Mouse (Mus musculus): ENCODE data around the gene Mfap1b. TPM values are rescaled to one million over a fixed set of nuclear protein-coding genes. Genes with fewer than 3 reads are reported as not detected.
"Not testable (repeated sequence)": the region's sequence is repeated elsewhere in the genome, so short reads cannot be mapped to it uniquely, and the experiment has no call there.

Mfap1b gene
- 65.0 and 69.0 TPM in 2 replicates for polyA plus RNA-seq (2014; fragmentation: Nextera tagmentation; extraction: Ambion mirVana)

DNA sequence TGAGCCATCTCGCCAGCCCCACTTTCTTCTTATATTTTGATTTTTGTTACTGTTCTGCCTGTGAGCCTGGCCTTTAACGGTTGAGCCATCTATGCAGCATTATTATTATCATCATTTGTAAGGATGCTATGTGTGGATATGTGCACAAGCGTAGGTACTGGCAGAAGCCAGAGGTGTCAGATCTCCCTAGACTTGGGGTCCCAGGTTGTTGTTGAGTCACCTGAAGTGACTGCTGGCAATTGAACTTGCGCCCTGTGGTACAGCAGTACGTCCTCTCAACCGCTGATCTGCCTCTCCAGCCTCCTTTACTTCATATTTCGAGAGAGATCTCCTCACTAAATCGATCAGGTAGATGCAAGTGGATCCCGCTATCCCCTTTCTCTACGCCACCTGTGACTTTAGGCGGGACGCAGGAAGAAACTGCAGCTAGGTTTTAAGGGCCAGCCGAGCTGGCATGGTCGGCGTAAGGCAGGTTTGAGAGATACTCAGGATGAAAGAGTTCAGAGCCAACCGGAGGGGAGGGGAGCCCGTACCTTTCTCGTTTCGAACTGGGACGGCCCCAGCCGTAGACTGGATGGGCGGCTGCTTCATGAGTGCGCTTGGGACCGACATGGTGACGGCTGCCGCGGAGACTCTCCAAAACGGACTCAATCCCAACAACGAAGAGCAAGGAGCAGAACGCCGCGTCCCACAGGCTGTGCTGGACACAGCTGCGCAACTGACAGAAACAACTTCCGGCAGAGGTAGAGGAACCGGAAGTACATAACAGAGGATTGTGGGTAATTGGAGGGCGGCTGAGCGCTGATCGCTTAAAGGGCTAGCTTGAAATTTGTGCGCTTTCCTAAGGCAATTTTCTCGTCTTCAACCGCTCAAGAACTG, at the start of gene Mfap1b:
Gene Mfap1b (minus strand): TSS at position 767 of the 879 bp plus-strand sequence.
- not testable (repeated sequence) for H3K9me3 ChIP-seq (ENCODE audit: control insufficient read depth, low read length); H3K36me3 ChIP-seq (replicated peaks; ENCODE audit: control insufficient read depth, insufficient read depth); H3K27me3 ChIP-seq (ENCODE audit: control insufficient read depth, insufficient read depth, low read length); H3K4me1 ChIP-seq (replicated peaks; ENCODE audit: control insufficient read depth, insufficient read depth, low read length)
- peak within 1 kb of the TSS; percentile 59 for H3K4me3 ChIP-seq (replicated peaks; ENCODE audit: low read length)
- H3K27ac ChIP-seq, result peak within 1 kb of the TSS; percentile 74
- ATAC-seq (ENCODE audit: low FRiP score), result peak; percentile 97
- 7% methylated on average over 39 of the region's 41 CpGs for WGBS
- DNase-seq (ENCODE audit: low spot score), result peak; percentile 94
- H3K9ac ChIP-seq, result peak within 1 kb of the TSS; percentile 71
- peak within 1 kb of the TSS; percentile 72 for H3K4me2 ChIP-seq (replicated peaks)

DNA sequence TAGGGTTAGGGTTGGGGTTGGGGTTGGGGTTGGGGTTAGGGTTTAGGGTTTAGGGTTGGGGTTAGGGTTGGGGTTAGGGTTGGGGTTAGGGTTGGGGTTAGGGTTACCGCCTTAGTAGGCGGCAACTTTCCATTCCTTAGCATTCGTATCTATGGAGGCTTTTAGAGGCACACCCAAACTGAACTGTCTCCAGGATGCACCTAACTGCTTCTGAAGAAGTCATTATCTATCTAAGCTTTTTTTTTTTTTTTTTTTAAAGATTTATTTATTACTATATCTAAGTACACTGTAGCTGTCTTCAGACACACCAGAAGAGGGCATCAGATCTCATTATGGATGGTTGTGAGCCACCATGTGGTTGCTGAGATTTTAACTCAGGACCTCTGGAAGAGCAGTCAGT, 49.0 kb upstream of the Mfap1b start:
- DNase-seq (ENCODE audit: low spot score); H3K4me1 ChIP-seq (replicated peaks; ENCODE audit: control insufficient read depth, insufficient read depth, low read length); H3K4me2 ChIP-seq (replicated peaks); ATAC-seq (ENCODE audit: low FRiP score); H3K9ac ChIP-seq; H3K4me3 ChIP-seq (replicated peaks; ENCODE audit: low read length); H3K27me3 ChIP-seq (ENCODE audit: control insufficient read depth, insufficient read depth, low read length); H3K9me3 ChIP-seq (ENCODE audit: control insufficient read depth, low read length); H3K27ac ChIP-seq: not testable (repeated sequence)
- WGBS, result 96% methylated on average over 3 of the region's 3 CpGs
- H3K36me3 ChIP-seq (replicated peaks; ENCODE audit: control insufficient read depth, insufficient read depth), result peaks cover 11% of the 10 kb centered on the region

DNA sequence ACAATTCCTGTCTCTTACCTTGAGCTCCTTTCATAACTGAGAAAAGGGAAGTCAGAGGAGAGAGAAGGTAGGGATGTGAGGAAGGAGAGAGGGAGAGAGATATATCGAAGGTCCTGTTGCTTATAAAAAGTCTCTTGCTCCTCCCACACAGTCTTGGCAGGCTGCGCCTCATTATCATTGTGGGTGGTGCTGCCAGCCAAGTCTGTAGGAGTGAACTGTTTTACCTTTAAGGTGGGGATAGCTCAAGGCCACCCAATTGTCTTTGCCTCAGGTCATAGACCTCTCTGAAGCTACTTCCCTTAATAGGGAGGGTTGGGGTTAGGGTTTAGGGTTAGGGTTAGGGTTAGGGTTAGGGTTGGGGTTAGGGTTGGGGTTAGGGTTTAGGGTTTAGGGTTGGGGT, 48.1 kb upstream of the Mfap1b start:
- no peak overlapping the region for H3K27ac ChIP-seq
- no peaks in the 10 kb centered on the region for H3K27me3 ChIP-seq (ENCODE audit: control insufficient read depth, insufficient read depth, low read length)
- DNase-seq (ENCODE audit: low spot score), result no peak
- WGBS, result 91% methylated on average over 2 of the region's 2 CpGs
- H3K9ac ChIP-seq, result no peak overlapping the region
- H3K4me1 ChIP-seq (replicated peaks; ENCODE audit: control insufficient read depth, insufficient read depth, low read length), result no peaks in the 10 kb centered on the region
- ATAC-seq (ENCODE audit: low FRiP score), result no peak
- H3K36me3 ChIP-seq (replicated peaks; ENCODE audit: control insufficient read depth, insufficient read depth), result peaks cover 11% of the 10 kb centered on the region
- H3K4me2 ChIP-seq (replicated peaks), result no peak overlapping the region
- no peaks in the 10 kb centered on the region for H3K9me3 ChIP-seq (ENCODE audit: control insufficient read depth, low read length)
- no peak overlapping the region for H3K4me3 ChIP-seq (replicated peaks; ENCODE audit: low read length)

DNA sequence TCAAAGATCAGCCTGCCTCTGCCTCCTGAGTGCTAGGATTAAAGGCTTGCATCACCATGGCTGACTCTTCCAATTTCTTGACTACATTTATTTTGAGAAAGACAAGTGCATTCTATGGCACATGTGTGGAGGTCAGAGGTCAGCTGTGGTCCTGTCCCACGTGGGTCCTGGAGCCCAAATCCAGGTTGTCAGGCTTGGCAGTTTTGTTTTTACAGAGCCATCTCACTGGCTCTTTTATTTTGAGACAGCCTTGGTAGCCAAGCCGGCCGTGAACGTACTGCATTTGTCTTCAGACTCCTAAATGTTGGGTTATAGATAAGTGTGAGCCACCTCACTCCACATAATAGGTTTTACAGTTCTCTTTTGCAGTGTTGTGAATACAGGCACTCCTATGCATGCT, 44.8 kb upstream of the Mfap1b start:
- ATAC-seq (ENCODE audit: low FRiP score); H3K36me3 ChIP-seq (replicated peaks; ENCODE audit: control insufficient read depth, insufficient read depth); H3K9me3 ChIP-seq (ENCODE audit: control insufficient read depth, low read length); H3K9ac ChIP-seq; H3K27ac ChIP-seq; H3K27me3 ChIP-seq (ENCODE audit: control insufficient read depth, insufficient read depth, low read length); H3K4me1 ChIP-seq (replicated peaks; ENCODE audit: control insufficient read depth, insufficient read depth, low read length); DNase-seq (ENCODE audit: low spot score); H3K4me2 ChIP-seq (replicated peaks); H3K4me3 ChIP-seq (replicated peaks; ENCODE audit: low read length): not testable (repeated sequence)
- 97% methylated on average over 4 of the region's 4 CpGs for WGBS

DNA sequence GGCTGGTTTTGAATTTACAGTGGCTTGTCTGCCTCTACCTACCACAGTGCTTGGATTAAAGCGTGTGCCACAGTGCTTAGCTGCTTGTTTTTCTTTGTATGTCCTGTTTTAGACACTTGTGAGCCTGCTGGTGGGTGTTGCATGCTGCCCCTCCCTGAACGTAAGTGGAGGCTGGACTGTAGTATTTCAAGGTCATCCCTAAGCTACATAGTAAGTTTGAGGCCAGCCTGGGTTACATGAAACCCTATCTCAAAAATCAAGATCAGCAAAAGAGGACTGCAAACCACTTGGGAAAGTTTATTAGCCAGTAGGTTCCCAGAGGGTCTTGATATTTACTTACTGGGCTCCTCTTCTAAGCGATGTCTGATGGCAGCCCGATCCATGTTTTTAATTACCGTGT, 44.2 kb upstream of the Mfap1b start:
- H3K4me1 ChIP-seq (replicated peaks; ENCODE audit: control insufficient read depth, insufficient read depth, low read length), result no peaks in the 10 kb centered on the region
- H3K36me3 ChIP-seq (replicated peaks; ENCODE audit: control insufficient read depth, insufficient read depth), result peaks cover 5% of the 10 kb centered on the region; the same call in 1 of the 2 replicates
- WGBS, result 98% methylated on average over 5 of the region's 5 CpGs

DNA sequence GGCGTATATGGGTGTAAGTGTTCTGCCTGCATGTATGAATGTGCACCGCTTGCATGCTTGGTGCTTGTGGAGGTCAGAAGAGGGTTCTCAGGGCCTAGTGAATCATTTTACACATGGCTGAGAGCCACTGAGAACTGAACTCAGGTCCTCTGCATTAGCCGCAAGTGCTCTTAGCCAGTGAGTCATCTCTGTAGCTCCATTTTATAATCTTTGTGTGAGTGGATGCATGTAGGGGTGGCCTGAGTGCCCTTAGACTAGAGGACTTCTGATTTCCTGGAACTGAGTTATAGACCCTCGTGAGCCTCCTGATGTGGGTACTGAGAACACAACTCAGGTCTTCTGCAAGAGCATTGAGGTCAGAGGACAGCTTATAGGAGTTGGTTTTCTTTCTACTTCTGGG, 40.3 kb upstream of the Mfap1b start:
- Histone ChIP-seq H3K4me3 (replicated peaks; ENCODE audit: low read length) (no peak overlapping the region), H3K4me2 (replicated peaks) (no peak overlapping the region), H3K4me1 (replicated peaks; ENCODE audit: control insufficient read depth, insufficient read depth, low read length) (no peaks in the 10 kb centered on the region), H3K27me3 (ENCODE audit: control insufficient read depth, insufficient read depth, low read length) (no peaks in the 10 kb centered on the region), H3K36me3 (replicated peaks; ENCODE audit: control insufficient read depth, insufficient read depth) (peaks cover 10% of the 10 kb centered on the region), H3K9me3 (ENCODE audit: control insufficient read depth, low read length) (no peaks in the 10 kb centered on the region), H3K27ac (no peak overlapping the region), H3K9ac (no peak overlapping the region)
- DNase-seq (ENCODE audit: low spot score), result no peak
- ATAC-seq (ENCODE audit: low FRiP score), result no peak
- WGBS, result 97% methylated on average over 4 of the region's 4 CpGs

More for the DNA sequence above, 44.2 kb upstream of the Mfap1b start:
- Histone ChIP-seq H3K4me3 (replicated peaks; ENCODE audit: low read length) (no peak overlapping the region), H3K9me3 (ENCODE audit: control insufficient read depth, low read length) (no peaks in the 10 kb centered on the region), H3K27ac (no peak overlapping the region), H3K4me2 (replicated peaks) (no peak overlapping the region), H3K27me3 (ENCODE audit: control insufficient read depth, insufficient read depth, low read length) (no peaks in the 10 kb centered on the region), H3K9ac (no peak overlapping the region)
- DNase-seq (ENCODE audit: low spot score) (no peak), ATAC-seq (ENCODE audit: low FRiP score) (no peak)

DNA sequence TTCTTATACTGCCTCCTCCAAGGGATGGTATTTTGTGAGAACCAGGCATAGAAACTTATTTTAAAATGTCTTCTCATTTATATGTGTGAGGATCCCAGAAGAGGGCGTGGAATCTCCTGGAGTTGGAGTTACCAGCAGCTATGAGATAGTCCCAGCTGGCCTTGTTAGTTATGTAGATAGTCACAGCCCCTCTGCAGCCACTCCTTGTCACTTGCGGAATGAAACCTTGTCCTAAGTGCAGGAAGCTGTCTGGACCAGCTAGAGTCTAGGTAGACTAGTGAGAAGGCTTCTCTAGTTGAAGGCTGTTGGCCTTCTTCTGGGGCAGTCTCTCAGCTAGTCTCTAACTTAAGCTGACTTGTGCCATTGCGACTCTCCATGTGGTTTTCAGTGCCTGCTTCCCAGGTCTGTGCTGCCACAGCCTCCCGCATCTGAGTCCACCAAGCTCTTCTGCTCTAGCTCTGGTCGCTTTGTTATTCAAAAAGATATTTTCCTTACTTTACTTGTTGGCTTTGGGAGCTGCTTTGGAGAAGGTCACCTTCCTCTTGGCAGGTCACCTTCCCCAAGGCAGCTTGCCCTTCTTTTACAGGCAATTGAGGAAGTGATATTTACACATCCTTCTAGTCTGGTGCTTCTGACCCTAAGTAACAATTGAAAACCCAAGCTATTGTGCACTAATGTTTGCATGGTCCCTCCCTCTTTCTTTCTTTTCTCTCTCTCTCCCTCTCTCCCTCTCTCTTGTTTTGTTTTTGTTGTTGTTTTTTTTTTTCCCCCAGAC, 39.3 kb upstream of the Mfap1b start:
- H3K4me3 ChIP-seq (replicated peaks; ENCODE audit: low read length); H3K27me3 ChIP-seq (ENCODE audit: control insufficient read depth, insufficient read depth, low read length); H3K9me3 ChIP-seq (ENCODE audit: control insufficient read depth, low read length); H3K36me3 ChIP-seq (replicated peaks; ENCODE audit: control insufficient read depth, insufficient read depth); H3K4me2 ChIP-seq (replicated peaks); ATAC-seq (ENCODE audit: low FRiP score); H3K27ac ChIP-seq; DNase-seq (ENCODE audit: low spot score); H3K4me1 ChIP-seq (replicated peaks; ENCODE audit: control insufficient read depth, insufficient read depth, low read length); H3K9ac ChIP-seq: not testable (repeated sequence)
- 91% methylated on average over 4 of the region's 5 CpGs for WGBS

DNA sequence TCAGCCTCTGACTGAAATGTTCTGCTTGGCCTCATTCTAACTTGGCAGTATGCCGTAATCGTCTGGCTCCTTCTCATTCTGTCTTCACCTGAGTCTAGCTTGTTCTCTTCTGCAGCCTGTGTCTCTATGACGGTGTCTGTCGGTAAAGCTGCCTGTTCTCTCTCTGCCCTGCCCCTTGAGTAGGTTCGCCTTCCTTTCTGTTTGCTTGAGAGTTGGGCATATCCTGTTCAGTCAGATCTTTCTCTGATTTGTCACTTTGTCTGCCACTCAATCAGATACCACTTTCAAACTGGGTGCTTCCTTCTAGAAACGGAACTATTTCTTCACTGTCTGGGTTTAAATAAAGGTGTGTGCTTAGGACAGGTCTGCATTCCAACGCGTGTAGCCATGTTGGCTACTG, 37.5 kb upstream of the Mfap1b start:
- Histone ChIP-seq H3K4me1 (replicated peaks; ENCODE audit: control insufficient read depth, insufficient read depth, low read length) (peaks cover 8% of the 10 kb centered on the region; the same call in 1 of the 2 replicates), H3K27me3 (ENCODE audit: control insufficient read depth, insufficient read depth, low read length) (no peaks in the 10 kb centered on the region), H3K4me3 (replicated peaks; ENCODE audit: low read length) (no peak overlapping the region), H3K36me3 (replicated peaks; ENCODE audit: control insufficient read depth, insufficient read depth) (peaks cover 10% of the 10 kb centered on the region), H3K9me3 (ENCODE audit: control insufficient read depth, low read length) (no peaks in the 10 kb centered on the region), H3K27ac (no peak overlapping the region), H3K9ac (no peak overlapping the region), H3K4me2 (replicated peaks) (no peak overlapping the region)
- 95% methylated on average over 8 of the region's 8 CpGs for WGBS
- DNase-seq (ENCODE audit: low spot score), result no peak
- no peak for ATAC-seq (ENCODE audit: low FRiP score)

DNA sequence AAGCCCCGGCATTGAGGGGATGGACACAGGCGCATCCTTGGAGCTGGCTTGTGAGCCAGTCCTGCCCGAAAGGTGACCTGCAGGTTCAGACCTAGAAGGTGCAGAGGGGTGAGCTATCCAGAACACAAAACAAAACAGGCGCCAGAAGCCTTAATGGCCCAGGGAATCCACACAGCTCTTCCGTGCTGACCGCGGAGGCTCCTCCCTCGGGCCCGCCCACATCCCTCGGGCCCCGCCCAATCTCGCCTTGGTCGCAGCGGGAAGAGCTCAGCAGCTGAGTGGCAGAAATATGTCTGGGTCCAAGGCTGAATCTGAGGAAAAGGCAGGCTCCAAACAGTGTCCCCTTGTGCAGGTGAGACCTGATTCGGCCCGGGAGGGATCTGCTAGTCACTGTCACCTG, 35.7 kb upstream of the Mfap1b start:
- Histone ChIP-seq H3K4me1 (replicated peaks; ENCODE audit: control insufficient read depth, insufficient read depth, low read length) (peaks cover 8% of the 10 kb centered on the region; the same call in 1 of the 2 replicates), H3K4me3 (replicated peaks; ENCODE audit: low read length) (peak overlapping the region; percentile 32)
- ATAC-seq (ENCODE audit: low FRiP score), result peak; percentile 41; the same call in 1 of the 2 replicates

More for the DNA sequence above, 35.7 kb upstream of the Mfap1b start:
- Histone ChIP-seq H3K27ac (no peak overlapping the region), H3K9me3 (ENCODE audit: control insufficient read depth, low read length) (no peaks in the 10 kb centered on the region), H3K9ac (peak overlapping the region; percentile 21; the same call in 1 of the 2 replicates), H3K4me2 (replicated peaks) (peak overlapping the region; percentile 50), H3K36me3 (replicated peaks; ENCODE audit: control insufficient read depth, insufficient read depth) (peaks cover 10% of the 10 kb centered on the region), H3K27me3 (ENCODE audit: control insufficient read depth, insufficient read depth, low read length) (no peaks in the 10 kb centered on the region)
- peak; percentile 36 for DNase-seq (ENCODE audit: low spot score)
- 23% methylated on average over 16 of the region's 16 CpGs for WGBS
